Mouse (Mus musculus) inflammation-experienced regulatory T-cells, adult 6 months (primary cell): ENCODE results near the gene Krtdap. TPM values are rescaled to one million over a fixed set of nuclear protein-coding genes. Genes with fewer than 3 reads are reported as not detected.
"Not testable (repeated sequence)": the region's sequence is repeated elsewhere in the genome, so short reads cannot be mapped to it uniquely, and the experiment has no call there.

Experiments
- ATAC-seq: one replicate; pipeline ENCODE4 v1.8.0; 2017
- polyA plus RNA-seq, 3 experiments: library from polyadenylated mRNA; unstranded; fragments of 100-300 nt; shearing (Covaris generic); gene quantifications; one replicate each; pipeline ENCODE4 v1.2.1; 2017

The Krtdap gene
- polyA plus RNA-seq = not detected

GRCm38 (mm10) chr7:30787377-30788022 lies at the start of gene Krtdap:
Gene Krtdap (plus strand): TSS chr7:30787896.
- no peak for ATAC-seq

- not testable (repeated sequence) for ATAC-seq
These were observed 45.1 kb upstream of the Krtdap start for GRCm38 (mm10) chr7:30742570-30742969.

GRCm38 (mm10) chr7:30743617-30744016 lies 44.1 kb upstream of the Krtdap start, which contains the start of gene Gapdhs:
Gene Gapdhs (minus strand): TSS chr7:30743681.
- ATAC-seq = not testable (repeated sequence)

- ATAC-seq = no peak
These were observed 43.6 kb upstream of the Krtdap start for GRCm38 (mm10) chr7:30744022-30744598.

- ATAC-seq = no peak
These were observed 40.0 kb upstream of the Krtdap start for GRCm38 (mm10) chr7:30747525-30748204.

GRCm38 (mm10) chr7:30749824-30750606 lies 37.7 kb upstream of the Krtdap start:
- ATAC-seq = no peak

- ATAC-seq = no peak
These were observed 36.5 kb upstream of the Krtdap start, which contains the start of gene Sbsn for GRCm38 (mm10) chr7:30751086-30751669. Gene Sbsn (plus strand): TSS chr7:30751471.

- no peak for ATAC-seq
These were observed 30.7 kb upstream of the Krtdap start for GRCm38 (mm10) chr7:30757001-30757400.

- ATAC-seq = no peak
These were observed 28.8 kb upstream of the Krtdap start for GRCm38 (mm10) chr7:30758853-30759252.

- no peak for ATAC-seq
These were observed 25.8 kb upstream of the Krtdap start for GRCm38 (mm10) chr7:30761769-30762352.

GRCm38 (mm10) chr7:30763456-30763855 lies 24.2 kb upstream of the Krtdap start, which contains the start of gene Dmkn:
Gene Dmkn (plus strand): TSS chr7:30763756.
- no peak for ATAC-seq

- no peak for ATAC-seq
These were observed 22.5 kb upstream of the Krtdap start for GRCm38 (mm10) chr7:30765173-30765572.

- no peak for ATAC-seq
These were observed 21.3 kb upstream of the Krtdap start for GRCm38 (mm10) chr7:30766408-30766807.

- ATAC-seq = no peak
These were observed 18.5 kb upstream of the Krtdap start for GRCm38 (mm10) chr7:30769236-30769635.

GRCm38 (mm10) chr7:30776104-30776503 lies 11.6 kb upstream of the Krtdap start:
- ATAC-seq = no peak

GRCm38 (mm10) chr7:30777081-30777579 lies 10.6 kb upstream of the Krtdap start:
- ATAC-seq = no peak

- no peak for ATAC-seq
These were observed 9.8 kb upstream of the Krtdap start for GRCm38 (mm10) chr7:30777911-30778310.

GRCm38 (mm10) chr7:30781792-30782191 lies 5.9 kb upstream of the Krtdap start:
- ATAC-seq = no peak

- ATAC-seq = no peak
These were observed 5.0 kb upstream of the Krtdap start for GRCm38 (mm10) chr7:30782658-30783057.

- no peak for ATAC-seq
These were observed 2.5 kb upstream of the Krtdap start for GRCm38 (mm10) chr7:30785154-30785553.

GRCm38 (mm10) chr7:30785721-30786546 lies 1.8 kb upstream of the Krtdap start:
- ATAC-seq = no peak
